Mouse (Mus musculus): ENCODE results near the gene Fcgr3.

Gene Fcgr3

DNA sequence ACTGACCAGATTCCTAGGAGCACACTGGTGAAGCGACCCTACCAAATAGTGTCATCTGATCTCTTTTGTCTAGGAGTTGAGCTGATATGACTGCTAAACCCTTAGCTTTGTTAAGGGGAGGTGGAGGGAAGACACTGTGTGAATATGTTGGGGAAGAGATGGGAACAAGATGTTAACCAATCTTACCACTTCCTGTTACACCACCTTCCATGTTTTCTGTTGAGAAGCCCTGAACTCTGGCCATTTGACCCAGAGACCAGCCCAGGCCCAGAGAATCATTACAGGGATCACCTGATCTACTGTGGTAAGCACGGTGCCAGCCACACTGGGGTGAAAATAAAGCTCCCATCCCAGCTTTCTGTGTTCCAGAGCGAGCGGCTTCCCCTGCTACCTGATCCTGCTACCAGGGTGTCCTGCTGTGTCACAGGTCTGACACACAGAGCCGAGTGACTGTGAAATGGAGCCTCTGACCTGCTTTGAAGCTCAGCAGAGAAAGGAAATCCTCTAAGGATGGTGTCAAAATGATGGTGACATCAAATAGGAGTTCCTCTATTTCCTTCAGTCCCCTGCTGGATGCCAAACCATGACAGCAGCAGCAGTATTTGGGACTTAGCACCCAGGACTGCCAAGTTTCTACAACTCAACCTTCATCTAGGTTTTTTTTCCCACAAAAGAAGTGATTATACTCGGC lies 47.1 kb downstream of the Fcgr3 start:
- in situ Hi-C loops (cut with MboI; ENCODE audit: low sequenced_read_pairs): no loop called here

GRCm38 (mm10) chr1:171016676-171017356 lies 47.9 kb downstream of the Fcgr3 start:
- in situ Hi-C loops (cut with MboI; ENCODE audit: low sequenced_read_pairs): no loop called here

DNA sequence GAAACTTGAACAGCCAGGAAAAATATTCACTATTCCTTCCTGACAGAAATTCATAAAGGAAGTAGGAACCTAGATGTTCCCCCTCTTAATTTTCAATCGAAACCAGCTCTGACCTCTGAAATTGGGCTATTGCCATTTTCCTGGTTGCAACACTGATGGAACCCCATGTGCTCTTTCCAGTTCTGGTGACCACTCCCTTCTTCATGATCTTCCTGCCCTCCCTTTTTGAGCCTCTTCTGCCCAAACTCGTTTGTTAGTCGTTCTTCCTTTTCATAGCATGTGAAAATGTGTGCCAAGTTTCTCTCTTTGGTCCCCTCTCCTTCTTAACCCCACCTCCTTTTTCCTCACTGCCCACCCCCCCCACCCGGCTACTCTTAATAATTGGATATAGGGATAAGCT lies 53.0 kb downstream of the Fcgr3 start:
- in situ Hi-C loops (cut with MboI; ENCODE audit: low sequenced_read_pairs): no loop called here

DNA sequence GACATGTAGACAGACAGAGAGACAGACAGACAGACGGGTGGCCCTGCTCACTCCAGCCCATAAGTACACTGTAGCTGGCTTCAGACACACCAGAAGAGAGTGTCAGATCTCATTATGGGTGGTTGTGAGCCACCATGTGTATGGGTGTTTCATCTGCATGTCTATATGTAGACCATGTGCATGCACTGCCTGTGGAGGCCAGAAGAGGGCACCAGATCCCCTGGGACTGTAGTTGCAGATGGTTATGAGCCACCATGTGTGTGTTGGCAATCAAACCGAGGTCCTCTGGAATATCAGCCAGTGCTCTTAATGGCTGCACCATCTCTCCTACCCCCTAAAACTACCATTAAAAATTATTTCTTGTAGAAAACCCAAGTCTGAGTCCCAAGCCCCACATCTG lies 57.8 kb downstream of the Fcgr3 start:
- in situ Hi-C loops (cut with MboI; ENCODE audit: low sequenced_read_pairs): no loop called here

DNA sequence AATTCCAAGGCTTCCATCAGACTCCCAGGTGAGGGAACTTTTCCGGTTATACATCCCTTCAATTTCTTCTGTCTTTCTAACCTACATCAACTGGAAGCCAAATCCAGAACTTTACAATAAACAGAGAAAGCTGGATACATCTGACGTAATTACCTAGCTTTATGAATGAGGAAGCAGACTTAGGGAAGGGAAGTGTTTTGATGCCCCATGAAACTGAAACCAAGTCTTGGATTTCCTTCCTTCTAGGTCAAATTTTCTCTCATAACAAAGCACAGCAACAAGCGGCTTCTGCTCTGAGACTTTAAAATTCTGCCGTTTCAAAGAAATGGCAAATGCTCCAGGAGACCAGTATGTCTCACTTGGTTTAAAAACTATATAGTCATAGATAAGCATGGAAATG lies 58.4 kb downstream of the Fcgr3 start:
- in situ Hi-C loops (cut with MboI; ENCODE audit: low sequenced_read_pairs): no loop called here

DNA sequence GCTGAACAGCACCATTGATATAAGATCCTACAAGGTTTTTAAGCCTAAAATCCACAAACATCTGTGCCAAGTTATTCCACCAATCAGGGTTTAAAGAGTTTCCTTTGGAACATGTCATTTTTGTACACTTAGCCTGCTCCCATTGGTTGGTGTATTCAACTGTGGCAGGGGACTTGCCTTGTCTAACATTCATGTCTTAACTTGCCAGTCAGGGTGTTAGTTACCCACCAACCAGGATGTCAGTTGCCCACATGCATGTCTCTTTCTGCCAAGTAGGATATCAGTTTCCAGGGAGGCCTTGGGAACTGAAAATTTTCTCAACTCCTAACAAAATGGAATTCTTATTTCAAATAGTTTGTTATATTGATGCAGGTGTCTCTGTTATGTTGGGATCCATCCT lies 59.1 kb downstream of the Fcgr3 start:
- in situ Hi-C loops (cut with MboI; ENCODE audit: low sequenced_read_pairs): no loop called here

DNA sequence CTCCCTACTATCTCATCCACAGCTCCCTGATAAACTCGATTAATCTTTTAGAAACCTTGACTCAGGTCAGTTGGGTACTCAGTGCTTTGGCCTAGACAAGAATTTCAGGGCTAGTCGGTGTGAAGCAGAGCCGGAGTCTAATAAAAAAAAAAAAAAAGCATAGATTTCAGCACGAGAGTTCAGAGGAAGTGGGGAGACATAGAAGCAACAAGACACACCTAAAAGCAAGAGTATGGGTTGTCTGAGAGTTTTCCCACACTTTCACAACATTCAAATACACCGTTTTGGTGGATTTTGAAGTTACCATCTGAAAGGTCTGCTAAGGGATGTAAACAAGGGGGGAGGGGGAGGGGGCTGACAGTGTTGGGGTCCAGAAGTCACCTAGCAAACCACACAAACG lies 59.7 kb downstream of the Fcgr3 start:
- in situ Hi-C loops (cut with MboI; ENCODE audit: low sequenced_read_pairs): no loop called here

Measured in CH12F3 (cell line).